10 mouse cellular contexts compared by ENCODE assay signal in genomic region chr6:97321156-97321555, GRCm38 (mm10).
DNase-seq lines count a peak whose midpoint lies in the region; ATAC-seq and TF ChIP-seq lines count a peak whose summit lies in the region.
"Had no signal": no experiment of that assay in that cellular context is flagged by ENCODE, and none has a peak within 500 bp of the region (broad histone marks: within the 10 kb centered on the region; RNA-seq: fewer than 3 reads in every experiment).

No protein-coding gene starts in this region.

- H3K27ac ChIP-seq in kidney, postnatal 0 days = 0 out of 2 replicates have a peak overlapping the region, but pooled peaks have one; percentile 36
- H3K27ac ChIP-seq: forebrain, embryonic 10.5 days had no signal

- no peak overlapping the region for H3K4me2 ChIP-seq in kidney, postnatal 0 days (ENCODE audit: low read length)

- H3K4me3 ChIP-seq in kidney, postnatal 0 days (replicated peaks; ENCODE audit: low read depth, low read length) = no peak overlapping the region
- H3K4me3 ChIP-seq: forebrain, embryonic 10.5 days had no signal

- TF ChIP-seq CTCF in kidney, postnatal 0 days (IDR thresholded peaks at IDR 0.05; ENCODE audit: low read depth) = no peak

- no peaks in the 10 kb centered on the region for H3K27me3 ChIP-seq in kidney, postnatal 0 days (ENCODE audit: insufficient read depth, low read length)

- WGBS in kidney, postnatal 0 days = 63% methylated on average over 11 of the region's 11 CpGs

- DNase-seq in kidney, postnatal 0 days (ENCODE audit: low spot score) = peak; percentile 16
- DNase-seq in kidney, adult 11 months = no peak
- DNase-seq in CD4-positive, CD25-positive, alpha-beta regulatory T cell, adult 2 months (ENCODE audit: low read depth, low spot score) = peak; percentile 70
- DNase-seq in MEL-GATA-1-ER (ENCODE audit: extremely low read depth, low read depth) = peak; percentile 47
- DNase-seq in left cerebral cortex, postnatal 4 days = no peak
- no peak for DNase-seq in adrenal gland, adult 8-10 months
- DNase-seq: adrenal gland, adult 2 months; spleen, adult 18-20 months had no signal

- H3K9me3 ChIP-seq in kidney, postnatal 0 days (replicated peaks; ENCODE audit: low read length) = no peaks in the 10 kb centered on the region
- H3K9me3 ChIP-seq: forebrain, embryonic 10.5 days had no signal

- H3K9ac ChIP-seq in kidney, postnatal 0 days (ENCODE audit: low read depth, low read length) = no peak overlapping the region

- no peak for ATAC-seq in kidney, postnatal 0 days (replicated peaks; ENCODE audit: low FRiP score, low read depth)
- ATAC-seq in megakaryocyte progenitor cell, adult 5-6 weeks (replicated peaks; ENCODE audit: poor library complexity) = peak; percentile 72

- intact Hi-C loops in left cerebral cortex, postnatal 4 days (cut with DNase I) = no loop called here

- H3K4me1 ChIP-seq in kidney, postnatal 0 days (replicated peaks; ENCODE audit: insufficient read depth, low read length) = no peaks in the 10 kb centered on the region
- H3K4me1 ChIP-seq: forebrain, embryonic 10.5 days had no signal

- H3K36me3 ChIP-seq in kidney, postnatal 0 days (ENCODE audit: insufficient read depth, low read length) = no peaks in the 10 kb centered on the region; the same call in 1 of the 2 replicates

Comparison
In these comparisons a context has a peak if more than half of its experiments do, and no peak if none do; other contexts are left out.
1. DNase-seq: peak in kidney, postnatal 0 days (single experiment), CD4-positive, CD25-positive, alpha-beta regulatory T cell, adult 2 months (single experiment) and MEL-GATA-1-ER (single experiment); none in kidney, adult 11 months (single experiment), left cerebral cortex, postnatal 4 days (single experiment) and adrenal gland, adult 8-10 months (single experiment).